Mouse (Mus musculus) ES-Bruce4 (cell line): Measurements from ENCODE around the gene Nenf.

ENCODE experiments used
- CTCF ChIP-seq: IDR thresholded peaks from one replicate; pipeline ENCODE4 v1.8.1; 2011; ENCODE audit warnings: low read depth, low read length
- EP300 ChIP-seq: IDR thresholded peaks from 2 replicates; pipeline ENCODE4 v1.6.1; 2011; ENCODE audit warnings: low read depth, low read length; ENCODE audit not compliant: insufficient read depth
- POLR2A ChIP-seq: IDR thresholded peaks from one replicate; pipeline ENCODE4 v1.8.1; 2011; ENCODE audit warnings: low read length; ENCODE audit not compliant: insufficient read depth

GRCm38 (mm10) chr1:191328019-191328441 is 10.0 kb upstream of the Nenf start:
- TF ChIP-seq POLR2A (no peak), CTCF (no peak), EP300 (no peak)
